Mouse (Mus musculus): ENCODE measurements at regions not wholly inside any gene's neighbourhood (a gene's known extent, or its start where the extent isn't known, plus 50 kb on each side); places are given as distances from the start of the nearest gene placed in this dataset.

DNA sequence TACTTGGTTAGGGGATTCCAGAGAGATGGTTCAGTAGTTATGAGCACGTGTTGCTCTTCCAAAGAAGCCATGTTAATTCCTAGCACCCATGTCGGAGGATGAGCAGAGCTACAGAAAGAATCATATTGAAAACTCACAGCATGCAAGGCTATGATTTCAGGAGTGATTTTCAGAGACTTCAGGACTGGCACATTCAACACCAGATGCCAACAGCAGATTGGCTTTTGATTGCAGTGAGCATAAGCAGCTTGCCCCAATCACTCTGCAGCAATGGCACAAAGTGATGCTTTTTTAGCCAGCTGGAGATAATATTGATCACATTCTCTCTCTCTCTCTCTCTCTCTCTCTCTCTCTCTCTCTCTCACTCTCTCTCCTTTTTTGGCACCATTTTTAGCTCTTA, 166.6 kb upstream of the Chrm3 start:
- no peak for DNase-seq

DNA sequence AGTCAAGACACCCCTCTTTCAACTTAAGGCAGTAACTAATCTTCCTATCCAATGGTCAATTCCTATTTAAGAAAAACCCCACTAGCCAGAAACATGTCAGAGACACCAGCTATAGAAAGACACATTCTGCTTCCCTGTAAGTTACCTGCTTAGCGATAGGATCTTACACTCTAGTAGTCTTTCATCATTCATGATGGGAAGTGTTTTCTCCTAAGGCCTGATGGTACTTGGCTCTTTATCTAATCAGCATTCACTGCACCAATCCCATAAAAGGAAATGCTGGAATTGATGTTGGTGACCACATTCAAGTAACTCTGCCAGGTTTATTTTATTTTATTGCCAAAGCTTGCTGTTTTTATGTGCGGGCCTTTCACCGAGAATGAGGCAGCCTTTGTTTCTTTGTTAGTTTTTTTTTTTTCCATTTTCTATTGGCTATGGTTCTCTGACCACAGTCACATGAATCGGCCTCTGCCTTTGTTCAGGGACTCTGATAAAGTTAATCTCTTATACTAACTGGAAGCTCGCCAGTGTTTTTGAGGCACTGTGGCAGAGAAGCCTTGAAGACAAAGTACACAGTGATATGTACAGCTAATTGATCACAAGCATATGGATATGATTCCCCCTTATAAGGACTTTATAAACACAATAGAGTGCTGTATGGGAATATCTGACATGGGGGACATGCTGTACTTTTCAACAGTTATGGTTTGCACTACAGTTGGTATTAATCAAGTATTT, 166.0 kb upstream of the Chrm3 start:
- DNase-seq = no peak

GRCm38 (mm10) chr13:10504211-10504610, 143.6 kb upstream of the Chrm3 start:
- no peak for DNase-seq

DNA sequence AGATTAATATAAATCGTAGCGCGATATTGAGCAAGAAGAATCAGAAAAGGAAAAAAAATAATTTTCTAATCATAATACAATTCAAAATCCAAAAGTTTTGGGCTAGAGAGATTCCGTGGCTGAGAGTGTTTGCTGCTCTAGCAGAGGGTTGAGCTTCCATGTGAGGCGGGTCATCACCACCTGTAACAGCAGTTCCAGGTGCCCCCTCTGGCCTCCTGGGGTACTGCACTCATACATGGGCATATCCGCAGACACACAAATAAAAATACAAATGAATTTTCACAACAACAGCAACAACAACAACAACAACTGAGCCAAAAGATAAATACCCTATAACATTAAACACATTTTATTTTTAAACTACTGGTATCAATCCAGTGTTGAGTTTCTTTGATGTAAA, 94.7 kb upstream of the Chrm3 start:
- DNase-seq = no peak

- DNase-seq = no peak
Observed at GRCm38 (mm10) chr13:10454667-10455066, 94.0 kb upstream of the Chrm3 start.

- no peak for DNase-seq
Observed at GRCm38 (mm10) chr13:10451057-10451456, 90.4 kb upstream of the Chrm3 start.

- DNase-seq = no peak
Observed at GRCm38 (mm10) chr13:10449502-10449901, 88.9 kb upstream of the Chrm3 start.

DNA sequence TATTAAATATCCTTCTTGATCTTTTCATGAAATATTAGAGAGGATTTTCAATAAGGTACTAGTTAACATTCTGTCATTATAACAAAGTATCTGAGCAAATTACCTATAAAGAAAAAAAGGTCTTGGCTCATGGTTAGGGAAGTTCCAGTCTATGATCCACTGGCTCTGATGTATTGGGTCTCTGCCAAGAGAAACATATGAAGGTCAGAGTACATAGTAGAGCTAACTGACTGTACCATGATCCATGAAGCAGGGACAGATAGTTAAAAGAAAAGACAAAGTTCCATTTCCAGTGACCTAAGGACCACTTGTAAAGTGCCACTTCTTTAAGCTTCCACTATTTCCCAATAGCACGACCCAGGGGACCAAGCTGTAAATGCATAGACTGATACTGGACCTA, 87.2 kb upstream of the Chrm3 start:
- no peak for DNase-seq

DNA sequence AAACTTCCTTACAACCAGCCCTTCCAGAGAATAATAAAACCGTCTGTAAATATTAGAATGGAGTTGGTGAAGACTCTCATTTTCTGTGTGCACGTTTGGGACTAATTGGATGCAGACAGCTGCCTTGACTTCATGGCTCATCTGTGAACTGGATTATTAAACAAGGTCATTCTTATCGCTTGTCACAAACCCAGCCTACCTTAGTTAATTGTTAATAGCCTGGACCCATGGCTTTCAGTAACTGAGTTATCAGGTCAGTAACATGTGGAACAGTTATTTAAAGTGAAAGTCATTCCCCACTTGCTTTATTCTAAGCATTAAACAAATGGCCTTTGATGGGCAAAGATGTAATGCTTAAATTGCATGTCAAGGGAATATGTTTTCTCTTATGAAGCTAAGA, 85.0 kb upstream of the Chrm3 start:
- no peak for DNase-seq

Small RNAs in the stretch of these regions (microRNA-seq; reads per million reads assigned to microRNA genes)
- gene Gm23415 = 0 reads per million in 2 experiments

Measured in gastrocnemius, postnatal 10 days (tissue).